Mouse (Mus musculus) neutrophil, adult 59 days (primary cell): ENCODE results near the gene Olfr624. TPM values are rescaled to one million over a fixed set of nuclear protein-coding genes. Genes with fewer than 3 reads are reported as not detected.

Experiments used
- total RNA-seq, 2 experiments: library from RNA; stranded (reverse); gene quantifications; 1 replicate in 1 of 2; 2 replicates in 1 of 2; pipeline ENCODE4 v1.2.4; 2023

Olfr624 gene
- under 1 TPM in 1 of 2 experiments, not detected in 1; 0.07 TPM for total RNA-seq

DNA sequence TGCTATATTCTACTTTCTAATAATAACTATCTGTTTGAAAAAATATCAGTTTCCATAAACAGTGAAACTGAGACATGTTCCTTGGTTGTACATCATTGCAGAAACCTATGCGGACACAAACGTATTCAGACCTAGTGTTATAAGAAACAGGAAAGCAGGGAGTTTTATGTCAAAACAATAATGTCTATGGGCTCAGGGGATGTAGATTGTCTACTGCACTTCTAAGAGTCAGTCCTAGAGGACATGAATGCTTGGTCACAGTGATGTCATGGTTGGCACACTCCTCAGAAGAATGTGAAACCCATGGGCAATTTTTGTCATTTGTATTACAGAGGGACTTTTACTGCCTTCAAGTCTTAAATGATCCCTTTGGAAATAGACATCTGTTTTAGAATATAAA, at the start of gene Olfr624:
Gene Olfr624 (minus strand): TSS at position 101 of the 400 bp plus-strand sequence.

DNA sequence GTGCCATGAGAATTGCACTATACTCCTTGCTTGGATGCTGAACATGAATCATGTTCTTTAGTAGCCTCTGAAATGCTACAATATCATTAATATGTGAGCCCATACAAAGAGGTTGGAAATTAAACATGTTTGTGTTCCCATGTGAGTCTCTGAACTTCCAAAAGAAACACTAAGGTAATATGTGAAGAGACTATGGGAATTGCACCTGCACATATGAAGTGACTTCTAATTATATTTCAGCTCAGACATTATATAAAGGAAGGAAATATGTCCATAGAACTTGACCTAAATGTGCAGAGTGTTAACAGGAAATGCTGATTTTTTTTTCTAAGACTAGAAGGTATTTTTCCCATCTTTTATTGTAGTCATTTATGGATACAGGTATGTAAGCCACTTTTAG, 43.4 kb upstream of the Olfr624 start, which contains the start of gene Olfr243:
Gene Olfr243 (plus strand): TSS at position 301 of the 400 bp plus-strand sequence.

DNA sequence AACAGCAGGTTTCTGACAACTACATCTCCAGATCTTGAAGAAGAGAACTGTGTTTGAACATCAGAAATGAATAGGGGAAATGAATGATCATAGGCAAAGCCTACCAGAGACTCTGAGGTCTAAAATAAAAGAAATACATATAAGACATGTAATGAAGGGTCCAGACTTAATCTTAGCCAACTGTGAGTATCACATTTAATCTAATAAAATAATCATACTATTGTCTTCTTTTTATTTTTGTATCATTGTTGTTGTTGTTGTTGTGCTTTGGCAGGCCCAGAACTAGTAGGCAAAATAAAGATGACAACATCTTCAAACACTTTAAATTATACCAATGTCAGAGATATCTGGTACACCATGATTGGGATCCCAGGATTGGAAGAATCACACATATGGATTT, 11.4 kb upstream of the Olfr624 start, which contains the start of gene Olfr625-ps1:
Gene Olfr625-ps1 (plus strand): TSS at position 301 of the 400 bp plus-strand sequence.

DNA sequence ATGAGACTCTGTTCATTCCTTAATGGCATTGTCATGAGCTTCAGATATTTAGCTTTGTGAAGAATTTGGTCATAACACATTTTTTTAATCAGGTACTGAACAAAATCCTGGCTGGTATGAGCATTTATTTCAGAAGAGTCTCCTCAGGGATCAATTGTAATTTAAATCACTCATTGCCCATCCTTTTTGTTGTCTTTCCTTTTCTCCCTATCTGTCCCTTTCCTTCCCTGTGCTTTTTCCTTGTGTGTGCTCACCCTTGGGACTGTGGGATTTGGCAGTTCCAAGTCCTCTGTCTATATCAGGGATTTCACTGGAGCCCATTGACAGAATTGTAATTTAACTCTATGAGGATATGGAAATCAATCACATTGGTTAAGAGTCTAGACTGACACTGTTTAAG, 7.4 kb downstream of the Olfr624 start, which contains the start of gene Olfr623:
Gene Olfr623 (minus strand): TSS at position 101 of the 400 bp plus-strand sequence.

DNA sequence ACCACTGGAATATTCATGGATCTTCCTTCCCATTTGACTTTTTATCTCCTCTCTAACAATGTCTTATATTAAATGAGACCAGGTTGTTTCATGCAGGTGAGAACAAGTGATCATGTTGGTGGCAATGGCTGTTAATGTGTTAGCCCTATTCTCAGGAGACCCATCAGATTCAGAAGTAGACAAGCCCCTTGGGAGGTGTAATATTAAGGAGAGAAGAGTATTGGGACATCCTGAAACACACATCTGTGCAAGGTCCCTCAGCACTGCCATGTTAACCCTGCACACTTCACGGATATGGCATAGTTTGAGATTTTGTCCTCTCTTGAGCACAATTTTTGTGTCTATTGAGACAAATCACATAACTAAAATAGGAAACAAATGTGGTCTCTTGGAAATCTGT, 28.4 kb downstream of the Olfr624 start, which contains the start of gene Olfr622:
Gene Olfr622 (minus strand): TSS at position 101 of the 400 bp plus-strand sequence.

Other genes with a start within 250 kb of the Olfr624 start
- not detected for gene Olfr605, start 225.8 kb downstream of the Olfr624 start, total RNA-seq
- not detected for gene Olfr606, start 222.1 kb downstream of the Olfr624 start, total RNA-seq
- gene Olfr607, start 207.0 kb downstream of the Olfr624 start, total RNA-seq, result not detected
- gene Olfr608, start 201.3 kb downstream of the Olfr624 start, total RNA-seq, result not detected
- not detected for gene Olfr609, start 173.1 kb downstream of the Olfr624 start, total RNA-seq
- not detected for gene Olfr610, start 159.1 kb downstream of the Olfr624 start, total RNA-seq
- not detected for gene Olfr611, start 150.3 kb downstream of the Olfr624 start, total RNA-seq
- gene Olfr612, start 128.5 kb downstream of the Olfr624 start, total RNA-seq, result not detected
- not detected for gene Olfr613, start 123.1 kb downstream of the Olfr624 start, total RNA-seq
- gene Olfr615, start 115.1 kb downstream of the Olfr624 start, total RNA-seq, result not detected
- not detected for gene Olfr616, start 102.0 kb downstream of the Olfr624 start, total RNA-seq
- not detected for gene Olfr617, start 98.1 kb downstream of the Olfr624 start, total RNA-seq
- not detected for gene Olfr618, start 81.1 kb downstream of the Olfr624 start, total RNA-seq
- not detected for gene Olfr619, start 70.6 kb downstream of the Olfr624 start, total RNA-seq
- gene Olfr620, start 58.7 kb downstream of the Olfr624 start, total RNA-seq, result not detected
- not detected for gene Olfr622, start 28.5 kb downstream of the Olfr624 start, total RNA-seq
- gene Olfr623, start 7.5 kb downstream of the Olfr624 start, total RNA-seq, result not detected
- gene Olfr625-ps1, start 11.5 kb upstream of the Olfr624 start, total RNA-seq, result not detected
- gene Olfr243, start 43.5 kb upstream of the Olfr624 start, total RNA-seq, result not detected
- gene Olfr628, start 59.2 kb upstream of the Olfr624 start, total RNA-seq, result not detected
- gene Olfr629, start 73.8 kb upstream of the Olfr624 start, total RNA-seq, result not detected
- gene Olfr630, start 86.1 kb upstream of the Olfr624 start, total RNA-seq, result not detected
- not detected for gene Olfr69, start 100.4 kb upstream of the Olfr624 start, total RNA-seq
- not detected for gene Olfr68, start 108.5 kb upstream of the Olfr624 start, total RNA-seq
- not detected for gene Olfr67, start 120.6 kb upstream of the Olfr624 start, total RNA-seq
- gene Hbb-bt, start 142.8 kb upstream of the Olfr624 start, total RNA-seq, result 100 to 1,000 TPM; 136 to 209 TPM
- 1,000 to 10,000 TPM in 1 of 2 experiments, 100 to 1,000 TPM in 1; 881 to 1,070 TPM for gene Hbb-bs, start 156.9 kb upstream of the Olfr624 start, total RNA-seq
- not detected for gene Hbb-bh2, start 169.3 kb upstream of the Olfr624 start, total RNA-seq
- gene Hbb-bh1, start 172.0 kb upstream of the Olfr624 start, total RNA-seq, result not detected
- gene Hbb-y, start 182.0 kb upstream of the Olfr624 start, total RNA-seq, result not detected
- not detected for gene Olfr66, start 215.1 kb upstream of the Olfr624 start, total RNA-seq
- not detected for gene Olfr64, start 223.3 kb upstream of the Olfr624 start, total RNA-seq
- not detected for gene Olfr65, start 232.3 kb upstream of the Olfr624 start, total RNA-seq